Mouse (Mus musculus) heart, postnatal 0 days (tissue): ENCODE data around the gene Dusp16. TPM values are rescaled to one million over a fixed set of nuclear protein-coding genes. Genes with fewer than 3 reads are reported as not detected.
A peak's percentile ranks its signal among the peaks of the same experiment; 100 is the strongest.

Experiments
- ATAC-seq: fragments of 200-750 bp; cut with Nextera tagmentation; 2 replicates; pipeline ENCODE4 v1.8.0; 2017; ENCODE audit warnings: low read depth, moderate number of reproducible peaks, moderate library complexity; ENCODE audit not compliant: insufficient read depth
- DNase-seq: peaks from one replicate; pipeline ENCODE4 v3.0.0-alpha.2; 2016; ENCODE audit warnings: low spot score
- H3K27ac ChIP-seq: fragments of 300-500 bp; sonication (generic); 2 replicates; pipeline ENCODE4 v1.5.1; 2014; ENCODE audit warnings: low read depth, mild to moderate bottlenecking
- H3K27me3 ChIP-seq: fragments of 300-500 bp; sonication (generic); 2 replicates; pipeline ENCODE4 v1.6.1; 2014; ENCODE audit warnings: low read length, mixed read lengths; ENCODE audit not compliant: control insufficient read depth, insufficient read depth
- H3K36me3 ChIP-seq: fragments of 300-500 bp; sonication (generic); replicated peaks from 2 replicates; pipeline ENCODE4 v1.6.1; 2014; ENCODE audit warnings: low read length, mixed read lengths; ENCODE audit not compliant: control insufficient read depth, insufficient read depth
- H3K4me1 ChIP-seq: fragments of 300-500 bp; sonication (generic); 2 replicates; pipeline ENCODE4 v1.6.1; 2014; ENCODE audit warnings: antibody characterized with exemption; ENCODE audit not compliant: control insufficient read depth, insufficient read depth
- H3K4me2 ChIP-seq: fragments of 300-500 bp; sonication (generic); 2 replicates; pipeline ENCODE4 v1.6.1; 2014; ENCODE audit warnings: low read depth, mild to moderate bottlenecking, low read length, moderate library complexity
- H3K4me3 ChIP-seq: fragments of 300-500 bp; sonication (generic); 2 replicates; pipeline ENCODE4 v1.5.1; 2014; ENCODE audit warnings: low read depth, low read length
- H3K9ac ChIP-seq: fragments of 300-500 bp; sonication (generic); replicated peaks from 2 replicates; pipeline ENCODE4 v1.6.1; 2014; ENCODE audit warnings: low read depth, low read length, mixed read lengths
- H3K9me3 ChIP-seq: fragments of 300-500 bp; sonication (generic); replicated peaks from 2 replicates; pipeline ENCODE4 v1.6.1; 2016; ENCODE audit warnings: low read length; ENCODE audit not compliant: control insufficient read depth
- CTCF ChIP-seq: IDR thresholded peaks from 2 replicates; pipeline ENCODE4 v1.5.1; 2016; ENCODE audit warnings: antibody characterized with exemption, control low read depth, low read depth
- EP300 ChIP-seq: IDR thresholded peaks from 2 replicates; pipeline ENCODE4 v1.6.1; 2016; ENCODE audit warnings: antibody characterized with exemption, low read depth
- WGBS: fragments of 180-500 bp; shearing (Covaris S2); extraction: QIAGEN DNeasy Blood & Tissue Kit; methylation state at CpG from one replicate; pipeline ENCODE4 v1.1.7; 2014; 5-methylcytosine and 5-hydroxymethylcytosine counted together
- polyA plus RNA-seq: library from polyadenylated mRNA; unstranded; fragments of >200 nt; fragmentation: Nextera tagmentation; extraction: Ambion mirVana; gene quantifications from 2 replicates; pipeline ENCODE4 v1.2.1, GENCODE M21; 2015
- total RNA-seq: library from RNA; depleted of rRNA; stranded (reverse); fragments of >200 nt; gene quantifications from 2 replicates; pipeline ENCODE4 v1.2.3, GENCODE M21; 2014; ENCODE audit warnings: low replicate concordance

Dusp16 gene
- total and polyA plus RNA-seq, 2 experiments from 2014 or later = 9.6 to 29.2 TPM

- no peak for TF ChIP-seq CTCF
- Histone ChIP-seq H3K36me3 (no peaks in the 10 kb centered on the region), H3K9ac (no peak overlapping the region), H3K4me2 (no peak overlapping the region), H3K9me3 (no peaks in the 10 kb centered on the region), H3K4me1 (peaks cover 8% of the 10 kb centered on the region), H3K4me3 (no peak overlapping the region), H3K27ac (no peak overlapping the region), H3K27me3 (no peaks in the 10 kb centered on the region)
- WGBS = 67% methylated on average over 1 of the region's 1 CpGs
- ATAC-seq (0 out of 2 replicates have a peak, but pooled peaks have one; percentile 28), DNase-seq (no peak)
Observed at GRCm38 (mm10) chr6:134773292-134773893, 19.0 kb downstream of the Dusp16 start.

GRCm38 (mm10) chr6:134770339-134770738, 22.1 kb downstream of the Dusp16 start:
- Histone ChIP-seq H3K9me3 (no peaks in the 10 kb centered on the region), H3K36me3 (no peaks in the 10 kb centered on the region), H3K27ac (no peak overlapping the region), H3K27me3 (no peaks in the 10 kb centered on the region), H3K4me1 (peaks cover 16% of the 10 kb centered on the region), H3K9ac (no peak overlapping the region), H3K4me3 (no peak overlapping the region), H3K4me2 (no peak overlapping the region)
- ATAC-seq (no peak), DNase-seq (no peak)
- TF ChIP-seq EP300 (no peak), CTCF (no peak)

- Histone ChIP-seq H3K9me3 (no peaks in the 10 kb centered on the region), H3K9ac (no peak overlapping the region), H3K36me3 (0 out of 2 replicates have a peak, but pooled peaks cover 4% of the 10 kb centered on the region), H3K4me3 (no peak overlapping the region), H3K4me2 (no peak overlapping the region), H3K27ac (peak overlapping the region; percentile 23; the same call in 1 of the 2 replicates), H3K27me3 (no peaks in the 10 kb centered on the region), H3K4me1 (peaks cover 38% of the 10 kb centered on the region)
- DNase-seq (no peak), ATAC-seq (peak; percentile 73)
- WGBS = 59% methylated on average over 5 of the region's 5 CpGs
- TF ChIP-seq EP300 (no peak), CTCF (no peak)
Observed at GRCm38 (mm10) chr6:134764441-134765061, 27.9 kb downstream of the Dusp16 start.

GRCm38 (mm10) chr6:134763436-134763835, 29.0 kb downstream of the Dusp16 start:
- no peaks in the 10 kb centered on the region for H3K27me3 ChIP-seq
- H3K4me2 ChIP-seq = no peak overlapping the region
- no peak overlapping the region for H3K9ac ChIP-seq
- H3K4me1 ChIP-seq = peaks cover 38% of the 10 kb centered on the region
- WGBS = 41% methylated on average over 1 of the region's 1 CpGs
- no peaks in the 10 kb centered on the region for H3K9me3 ChIP-seq
- peak overlapping the region; percentile 55 for H3K27ac ChIP-seq
- ATAC-seq (no peak), DNase-seq (no peak)
- H3K36me3 ChIP-seq = peaks cover 8% of the 10 kb centered on the region
- no peak for TF ChIP-seq CTCF
- no peak overlapping the region for H3K4me3 ChIP-seq

GRCm38 (mm10) chr6:134761808-134762207, 30.6 kb downstream of the Dusp16 start:
- TF ChIP-seq EP300 = no peak
- no peak for TF ChIP-seq CTCF
- Histone ChIP-seq H3K4me3 (no peak overlapping the region), H3K9me3 (no peaks in the 10 kb centered on the region), H3K27ac (no peak overlapping the region), H3K4me2 (no peak overlapping the region), H3K9ac (no peak overlapping the region), H3K4me1 (peaks cover 31% of the 10 kb centered on the region), H3K27me3 (no peaks in the 10 kb centered on the region), H3K36me3 (peaks cover 15% of the 10 kb centered on the region)
- DNase-seq = no peak
- WGBS = 65% methylated on average over 2 of the region's 2 CpGs
- ATAC-seq = no peak
